Mouse (Mus musculus): ENCODE data around the gene Ubap2.

The Ubap2 gene

DNA sequence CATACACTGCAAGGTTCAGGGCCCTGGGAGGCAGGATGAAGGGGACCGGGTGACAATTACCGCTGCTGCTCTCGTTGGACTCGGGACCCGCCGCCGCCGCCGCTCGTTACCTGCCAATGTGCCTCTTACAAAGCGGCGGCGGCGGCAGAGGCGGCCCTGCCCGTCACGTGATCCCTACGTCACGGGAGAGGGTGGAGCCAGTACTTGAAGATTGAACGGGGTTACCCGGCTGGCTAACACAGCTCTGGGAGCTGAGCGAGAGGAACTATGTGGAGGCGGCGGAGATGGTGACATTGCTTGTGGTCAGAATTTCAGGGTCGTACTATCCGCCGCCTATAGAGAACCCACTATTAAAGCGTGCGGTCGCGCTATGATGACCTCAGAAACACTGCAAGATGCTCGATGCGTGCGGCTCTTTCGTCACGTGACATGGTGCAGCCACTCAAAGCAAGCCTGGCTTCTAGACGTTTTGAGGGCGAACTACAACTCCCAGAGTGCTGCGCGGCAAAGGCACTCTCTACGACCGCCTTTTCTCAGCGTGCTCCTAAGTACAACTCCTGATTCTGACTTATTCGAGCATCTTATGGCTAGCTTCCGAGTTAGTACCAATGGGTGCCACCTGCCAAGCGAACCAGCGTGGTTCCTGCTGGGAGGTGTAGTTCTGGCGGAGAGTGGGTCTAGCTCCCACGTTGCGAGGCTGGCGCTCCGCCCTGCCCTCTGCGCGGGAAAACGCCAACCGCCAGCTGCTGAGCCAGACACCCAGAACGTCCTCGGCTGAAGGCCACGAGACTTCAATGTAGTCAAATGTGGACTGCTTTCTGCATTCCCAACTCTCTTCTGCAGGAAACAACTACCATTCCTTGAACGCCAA, at the start of gene Ubap2:
TSS of gene Ubap2 (minus strand) at position 165 of the 871 bp plus-strand sequence.
- DNase-seq (ENCODE audit: low spot score in 2 of 2) = peak; percentile 98 to 100

- no peak for DNase-seq (ENCODE audit: low spot score in 2 of 2)
These were observed 46.0 kb upstream of the Ubap2 start for GRCm38 (mm10) chr4:41320971-41321370.

DNA sequence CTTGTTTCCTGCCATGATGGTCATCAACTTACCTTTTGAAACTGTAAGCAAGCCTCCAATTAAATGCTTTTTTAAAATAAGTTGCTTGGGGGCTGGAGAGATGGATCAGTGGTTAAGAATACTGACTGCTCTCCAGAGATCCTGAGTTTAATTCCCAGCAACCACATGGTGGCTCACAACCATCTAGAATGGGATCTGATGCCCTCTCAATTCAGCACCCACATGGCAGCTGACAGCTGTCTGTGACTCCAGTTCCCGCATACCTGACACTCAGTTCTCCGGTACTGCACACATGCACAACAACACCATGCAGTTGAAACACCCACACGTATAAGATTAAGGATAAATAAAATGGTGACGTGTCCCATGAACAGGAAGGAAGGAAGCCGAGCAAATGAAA, 43.3 kb upstream of the Ubap2 start:
- DNase-seq (ENCODE audit: low spot score in 2 of 2) = no peak

DNA sequence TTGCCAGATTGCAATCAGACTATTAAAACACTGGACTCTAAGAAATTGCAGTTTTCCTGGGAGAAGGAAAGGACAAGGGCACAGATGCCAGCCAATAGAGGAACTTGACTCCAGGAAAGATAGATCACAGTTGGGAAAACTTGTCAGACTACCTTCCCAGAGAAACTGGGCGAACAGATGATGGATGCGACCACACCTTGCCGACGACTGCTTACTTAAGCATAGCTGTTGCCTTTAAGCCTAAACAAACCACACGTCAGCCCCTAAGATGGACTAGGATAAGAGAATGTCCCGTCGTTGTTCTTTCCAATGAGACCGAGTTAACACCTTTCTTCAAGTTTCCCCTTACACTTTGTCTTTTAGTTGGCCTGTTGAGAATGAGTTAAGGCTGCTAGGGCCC, 40.2 kb upstream of the Ubap2 start:
- DNase-seq (ENCODE audit: low spot score in 2 of 2) = no peak

- DNase-seq (ENCODE audit: low spot score in 2 of 2) = peak; percentile 95 to 96
These were observed 39.5 kb upstream of the Ubap2 start, which contains the start of gene Dcaf12 for GRCm38 (mm10) chr4:41314141-41315129. Gene Dcaf12 (minus strand): TSS chr4:41314889.

GRCm38 (mm10) chr4:41313722-41314121, 38.8 kb upstream of the Ubap2 start:
- DNase-seq (ENCODE audit: low spot score in 2 of 2) = no peak

DNA sequence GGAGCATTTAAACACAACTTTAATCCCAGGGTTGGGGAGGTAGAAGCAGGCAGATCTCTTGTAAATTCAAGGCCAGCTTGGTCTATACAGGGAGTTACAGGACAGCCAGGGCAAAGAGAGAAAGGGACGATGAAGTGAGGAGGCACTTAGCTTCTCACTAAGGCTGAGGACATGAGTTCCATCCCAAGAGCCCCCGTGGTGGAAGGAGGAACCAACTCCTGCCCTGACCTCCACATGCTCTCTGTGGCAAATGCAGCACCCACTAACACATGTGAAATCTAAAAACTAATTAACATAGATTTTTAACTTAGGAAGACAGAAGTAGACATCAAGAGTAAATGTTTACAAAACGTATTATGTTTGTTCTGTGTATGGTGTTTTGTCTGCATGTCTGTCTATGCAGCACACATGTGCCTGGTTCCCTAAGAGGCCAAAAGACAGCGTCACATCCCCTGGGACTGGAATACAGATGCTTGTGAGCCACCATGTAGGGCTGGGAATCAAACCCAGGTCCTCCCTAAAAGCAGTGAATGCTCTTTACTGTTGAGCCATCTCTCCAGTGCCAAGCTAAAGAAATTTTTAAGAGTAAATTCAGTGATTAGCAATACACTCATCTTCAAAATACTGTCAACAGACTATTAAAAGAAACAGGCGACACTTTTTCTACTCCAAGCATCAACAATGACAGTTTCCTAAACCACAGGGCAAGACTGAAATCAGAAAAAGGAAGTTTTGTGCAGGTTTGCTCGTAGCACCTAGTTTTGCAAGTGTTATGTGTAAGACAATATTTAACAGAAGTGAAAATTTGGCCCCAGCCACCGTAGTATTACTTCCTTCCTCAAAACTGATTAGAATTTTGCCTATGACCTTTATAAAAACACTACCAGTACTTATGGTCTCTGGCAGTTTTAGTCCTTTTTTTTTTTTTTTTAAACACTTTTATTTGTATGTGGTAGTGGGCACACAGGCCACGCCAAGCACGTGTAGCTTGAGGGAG, 35.9 kb upstream of the Ubap2 start:
- no peak for DNase-seq (ENCODE audit: low spot score in 2 of 2)

GRCm38 (mm10) chr4:41307406-41307805, 32.5 kb upstream of the Ubap2 start:
- no peak for DNase-seq (ENCODE audit: low spot score in 2 of 2)

GRCm38 (mm10) chr4:41304302-41304701, 29.4 kb upstream of the Ubap2 start:
- peak; percentile 25 to 37 for DNase-seq (ENCODE audit: low spot score in 2 of 2)

GRCm38 (mm10) chr4:41303671-41304070, 28.7 kb upstream of the Ubap2 start:
- DNase-seq (ENCODE audit: low spot score in 2 of 2) = no peak

GRCm38 (mm10) chr4:41298976-41299375, 24.0 kb upstream of the Ubap2 start:
- no peak for DNase-seq (ENCODE audit: low spot score in 2 of 2)

- DNase-seq (ENCODE audit: low spot score in 2 of 2) = no peak
These were observed 21.0 kb upstream of the Ubap2 start for GRCm38 (mm10) chr4:41295960-41296359.

GRCm38 (mm10) chr4:41295507-41295906, 20.6 kb upstream of the Ubap2 start:
- DNase-seq (ENCODE audit: low spot score in 2 of 2) = no peak

- no peak for DNase-seq (ENCODE audit: low spot score in 2 of 2)
These were observed 19.0 kb upstream of the Ubap2 start for GRCm38 (mm10) chr4:41293907-41294306.

DNA sequence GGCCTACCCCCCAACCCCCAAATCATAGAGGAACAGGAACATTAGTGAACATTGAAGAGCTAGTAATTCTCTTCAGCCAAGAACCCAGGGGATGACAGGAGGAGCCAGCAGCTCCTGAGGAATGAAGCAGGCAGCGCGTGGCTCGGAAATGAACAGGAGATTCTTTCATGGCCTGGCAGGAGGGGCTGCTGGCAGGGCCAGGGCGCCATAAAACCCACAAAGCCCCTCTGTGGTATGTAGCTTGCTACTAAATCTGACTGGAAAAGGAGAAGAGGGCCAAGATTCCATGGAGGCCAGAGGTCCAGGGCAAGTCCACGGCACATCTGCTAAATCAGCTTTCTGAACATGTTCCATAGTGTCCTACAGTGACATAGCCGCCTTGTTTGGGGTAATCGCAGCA, 14.9 kb upstream of the Ubap2 start:
- no peak for DNase-seq (ENCODE audit: low spot score in 2 of 2)

DNA sequence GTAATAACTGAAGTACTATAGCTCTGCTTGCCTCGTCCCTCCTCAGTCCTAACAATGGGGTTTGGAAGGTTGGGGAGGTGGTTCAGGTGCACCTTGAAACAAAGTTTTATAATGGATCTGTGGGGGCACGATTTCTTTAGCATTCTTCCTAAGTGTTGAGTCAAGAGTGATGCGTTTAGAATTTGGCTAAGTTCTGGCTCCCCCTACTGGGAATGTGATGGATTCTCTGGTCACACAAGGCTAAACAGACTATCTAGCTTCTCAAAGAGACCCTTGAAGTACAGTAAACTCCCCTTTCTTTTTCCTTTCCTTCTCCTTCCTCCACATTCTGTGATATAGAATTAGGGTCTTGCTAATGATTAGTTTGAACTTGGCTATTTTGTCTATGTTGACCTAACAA, 11.5 kb upstream of the Ubap2 start:
- peak; percentile 42 to 56 for DNase-seq (ENCODE audit: low spot score in 2 of 2)

- no peak for DNase-seq (ENCODE audit: low spot score in 2 of 2)
These were observed 9.1 kb upstream of the Ubap2 start for GRCm38 (mm10) chr4:41284087-41284486.

- no peak for DNase-seq (ENCODE audit: low spot score in 2 of 2)
These were observed 983 bp upstream of the Ubap2 start for GRCm38 (mm10) chr4:41275927-41276326.

DNA sequence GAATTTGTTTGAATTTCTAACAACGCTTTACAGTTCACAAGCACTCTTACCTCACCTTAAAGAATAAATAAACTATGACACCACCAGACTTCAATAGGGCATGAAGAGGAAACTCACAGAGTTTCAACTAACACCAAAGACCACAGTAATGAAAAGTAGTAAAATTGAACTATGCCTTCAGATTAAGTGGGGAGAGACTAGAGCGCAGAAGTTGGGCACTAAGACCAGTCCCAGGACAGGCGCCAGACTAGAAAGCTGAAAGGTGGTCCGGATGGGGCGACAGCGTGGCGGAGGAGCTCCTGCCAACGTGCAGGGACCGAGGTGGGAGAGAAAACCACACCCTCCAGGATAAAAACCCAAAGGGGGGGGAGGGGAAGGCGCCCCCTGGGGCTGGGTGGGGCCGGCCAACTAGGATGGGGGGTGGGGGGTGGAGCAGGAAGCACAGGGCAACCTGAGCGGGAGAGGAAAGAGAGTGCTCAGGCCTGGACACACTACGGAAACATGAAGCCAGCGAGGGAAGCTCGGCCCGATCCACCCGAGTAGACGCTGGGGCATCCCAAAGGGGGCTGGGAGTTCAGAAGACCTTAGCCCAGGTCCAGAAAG, 466 bp downstream of the Ubap2 start:
- no peak for DNase-seq (ENCODE audit: low spot score in 2 of 2)

DNA sequence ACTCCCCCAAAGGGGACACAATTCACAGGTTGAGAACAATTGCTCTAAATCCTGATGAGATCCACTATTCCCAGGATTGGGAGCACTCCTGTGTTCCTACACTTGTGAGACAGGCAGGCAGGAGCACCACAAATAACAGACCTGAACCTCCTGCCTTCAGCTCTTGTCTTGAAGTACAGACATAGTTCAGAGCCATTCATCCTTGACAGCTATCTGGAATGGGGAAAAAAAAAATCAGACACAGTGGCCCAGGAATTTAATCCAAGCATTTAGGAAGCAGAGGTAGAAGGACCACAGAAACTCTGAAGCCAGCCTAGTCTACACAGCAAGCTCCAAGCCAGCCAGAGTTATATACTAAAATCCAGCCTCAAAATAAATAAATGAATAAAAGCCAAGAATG, 6.8 kb downstream of the Ubap2 start:
- no peak for DNase-seq (ENCODE audit: low spot score in 2 of 2)

DNA sequence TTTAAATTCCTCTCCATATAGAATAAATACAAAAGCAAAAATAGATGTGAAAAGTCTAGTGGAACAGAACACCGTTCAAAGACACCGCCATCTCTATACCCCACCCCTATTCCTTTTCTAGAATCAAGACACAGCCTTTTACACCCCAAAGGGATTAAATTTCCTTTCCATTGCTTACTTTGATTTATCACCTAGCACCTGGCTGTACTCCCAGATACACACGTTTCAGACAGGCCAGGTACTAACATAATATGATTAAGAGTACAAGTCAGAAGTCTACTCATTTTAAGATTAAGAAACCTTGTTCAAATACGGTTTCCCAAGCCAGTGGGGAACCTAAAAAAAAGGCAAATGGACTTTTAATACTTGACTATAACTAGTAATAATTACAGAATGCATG, 8.6 kb downstream of the Ubap2 start:
- DNase-seq (ENCODE audit: low spot score in 2 of 2) = no peak
